Mouse (Mus musculus): ENCODE measurements around the gene Odc1.
"Not testable (repeated sequence)": the region's sequence is repeated elsewhere in the genome, so short reads cannot be mapped to it uniquely, and the experiment has no call there.

DNA sequence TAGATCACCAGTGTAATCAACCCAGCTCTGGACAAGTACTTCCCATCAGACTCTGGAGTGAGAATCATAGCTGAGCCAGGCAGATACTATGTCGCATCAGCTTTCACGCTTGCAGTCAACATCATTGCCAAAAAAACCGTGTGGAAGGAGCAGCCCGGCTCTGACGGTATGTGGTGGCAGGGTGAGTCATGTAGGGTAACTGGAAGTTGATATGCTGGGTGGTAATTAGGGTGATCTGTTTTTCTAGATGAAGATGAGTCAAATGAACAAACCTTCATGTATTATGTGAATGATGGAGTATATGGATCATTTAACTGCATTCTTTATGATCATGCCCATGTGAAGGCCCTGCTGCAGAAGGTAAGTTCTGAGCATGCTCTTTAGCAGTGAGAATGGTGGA, 4.8 kb downstream of the Odc1 start:
- not testable (repeated sequence) for TF ChIP-seq CTCF (IDR thresholded peaks at IDR 0.05; ENCODE audit: low read depth); EP300 (optimal IDR thresholded peaks at IDR 0.05)
